Comparison of ENCODE assay signal across 1 mouse cellular context in genomic region chr10:128792041-128792440, GRCm38 (mm10).
TF ChIP-seq lines count a peak whose summit lies in the region.

No protein-coding gene starts in this region.

TF ChIP-seq in MEL, 35 proteins besides CTCF, POLR2A, EP300 and RAD21:
- TF ChIP-seq SMC3 (IDR thresholded peaks at IDR 0.05; ENCODE audit: low read depth, low read length) (peak; percentile 29; the same call in 1 of the 2 replicates), HCFC1 (IDR thresholded peaks at IDR 0.05; ENCODE audit: low read depth, low read length) (no peak)
